Mouse (Mus musculus): ENCODE data around the gene Kif3a.

Gene Kif3a

GRCm38 (mm10) chr11:53637046-53637802 is 70.0 kb downstream of the Kif3a start:
- no peak for ATAC-seq (ENCODE audit: insufficient number of reproducible peaks, low FRiP score, low TSS enrichment)

GRCm38 (mm10) chr11:53637803-53638260 is 70.7 kb downstream of the Kif3a start:
- ATAC-seq (ENCODE audit: insufficient number of reproducible peaks, low FRiP score, low TSS enrichment): no peak

GRCm38 (mm10) chr11:53642744-53643279 is 75.6 kb downstream of the Kif3a start:
- no peak for ATAC-seq (ENCODE audit: insufficient number of reproducible peaks, low FRiP score, low TSS enrichment)

- no peak for ATAC-seq (ENCODE audit: insufficient number of reproducible peaks, low FRiP score, low TSS enrichment)
These were observed 76.8 kb downstream of the Kif3a start for GRCm38 (mm10) chr11:53644017-53644416.

GRCm38 (mm10) chr11:53651441-53651840 is 84.3 kb downstream of the Kif3a start:
- ATAC-seq (ENCODE audit: insufficient number of reproducible peaks, low FRiP score, low TSS enrichment): no peak

All from cerebellum, adult (tissue).